8 mouse cellular contexts compared by ENCODE assay signal in genomic region chr12:91383516-91384264, GRCm38 (mm10). TPM values are rescaled to one million over a fixed set of nuclear protein-coding genes. Genes with fewer than 3 reads are reported as not detected.
DNase-seq lines count a peak whose midpoint lies in the region; ATAC-seq and TF ChIP-seq lines count a peak whose summit lies in the region.

No protein-coding gene starts in this region.

- peak overlapping the region; percentile 74 for H3K27ac ChIP-seq in heart, embryonic 10.5 days
- H3K27ac ChIP-seq in CH12.LX (ENCODE audit: insufficient read depth, low read depth): no peak overlapping the region; the same call in 1 of the 2 replicates
- no peak overlapping the region for H3K27ac ChIP-seq in heart, postnatal 0 days (ENCODE audit: low read depth)
- H3K27ac ChIP-seq in liver, adult 2 months (replicated peaks; ENCODE audit: insufficient read depth, low read depth, low read length): no peak overlapping the region

- TF ChIP-seq RAD21 in CH12.LX (IDR thresholded peaks at IDR 0.05; ENCODE audit: low read depth, low read length): no peak

- no peak for TF ChIP-seq POLR2A in CH12.LX (IDR thresholded peaks at IDR 0.05; ENCODE audit: low read depth, low read length)
- TF ChIP-seq POLR2A in liver, adult 2 months (IDR thresholded peaks at IDR 0.05; ENCODE audit: extremely low read depth, insufficient read depth, low read length): no peak
- TF ChIP-seq POLR2A in myocyte (IDR thresholded peaks at IDR 0.05; ENCODE audit: insufficient read length, low read depth): no peak

- H3K79me2 ChIP-seq in CH12.LX (replicated peaks; ENCODE audit: control insufficient read depth, extremely low read depth, insufficient read depth, poor library complexity, severe bottlenecking) (peaks cover 5% of the 10 kb centered on the region; the same call in 1 of the 2 replicates), myocyte (ENCODE audit: control insufficient read depth, insufficient read depth) (peaks cover 3% of the 10 kb centered on the region)
- no peaks in the 10 kb centered on the region for H3K79me2 ChIP-seq in liver, adult 2 months (ENCODE audit: control insufficient read depth, insufficient read depth, low read length)

- H3K36me3 ChIP-seq in heart, embryonic 10.5 days: no peaks in the 10 kb centered on the region
- peaks cover 3 to 25% of the 10 kb centered on the region in 2 experiments for H3K36me3 ChIP-seq in CH12.LX (replicated peaks in 1 of 2; ENCODE audit: control insufficient read depth in 1 of 2, insufficient read depth in 1 of 2, low read length in 1 of 2)
- H3K36me3 ChIP-seq in heart, postnatal 0 days (replicated peaks; ENCODE audit: control insufficient read depth, insufficient read depth, low read length): no peaks in the 10 kb centered on the region
- no peaks in the 10 kb centered on the region for H3K36me3 ChIP-seq in liver, adult 2 months (ENCODE audit: control insufficient read depth, insufficient read depth, low read length)
- H3K36me3 ChIP-seq in myocyte (ENCODE audit: control insufficient read depth, insufficient read depth): no peaks in the 10 kb centered on the region

- H3K4me2 ChIP-seq in CH12.LX (ENCODE audit: insufficient read depth, low read depth, poor library complexity, severe bottlenecking) (peak overlapping the region; percentile 69), myocyte (ENCODE audit: low read depth) (peak overlapping the region; percentile 87)
- H3K4me2 ChIP-seq in heart, postnatal 0 days (ENCODE audit: low read depth, low read length): peak overlapping the region; percentile 99

- TF ChIP-seq CTCF in CH12.LX (conservative IDR thresholded peaks at IDR 0.05 in 1 of 2, IDR thresholded peaks at IDR 0.05 in 1 of 2; ENCODE audit: low read depth in 2 of 2, low read length in 2 of 2): no peak
- no peak for TF ChIP-seq CTCF in heart, postnatal 0 days (IDR thresholded peaks at IDR 0.05; ENCODE audit: low read depth)
- TF ChIP-seq CTCF in liver, adult 2 months (IDR thresholded peaks at IDR 0.05; ENCODE audit: low read depth, low read length): no peak

- peak; percentile 79 for DNase-seq in heart, embryonic 10.5 days (ENCODE audit: low spot score)
- no peak for DNase-seq in heart, adult 11 months
- DNase-seq in CH12.LX (ENCODE audit: extremely low read depth): peak; percentile 28
- peak; percentile 7 for DNase-seq in cerebellum, adult 8-10 months
- no peak for DNase-seq in heart, postnatal 0 days (ENCODE audit: low spot score)
- peak; percentile 8 for DNase-seq in liver, adult 2 months (ENCODE audit: extremely low read depth, low read depth, low spot score)
- DNase-seq in layer of hippocampus, postnatal 10 days (ENCODE audit: low spot score in 2 of 2): no peak

- no peak overlapping the region for H3ac ChIP-seq in myocyte (ENCODE audit: control insufficient read depth, insufficient read length)

- 6% methylated on average over 22 of the region's 22 CpGs for WGBS in heart, embryonic 10.5 days
- 3% methylated on average over 22 of the region's 22 CpGs for WGBS in heart, postnatal 0 days
- WGBS in liver, adult 2 months: 4% methylated on average over 22 of the region's 22 CpGs

- no peaks in the 10 kb centered on the region for H3K9me3 ChIP-seq in heart, embryonic 10.5 days
- no peaks in the 10 kb centered on the region for H3K9me3 ChIP-seq in CH12.LX (replicated peaks; ENCODE audit: low read length)
- H3K9me3 ChIP-seq in heart, postnatal 0 days (replicated peaks; ENCODE audit: control insufficient read depth, low read length): no peaks in the 10 kb centered on the region

- peak overlapping the region; percentile 78 for H3K4me3 ChIP-seq in heart, embryonic 10.5 days
- H3K4me3 ChIP-seq in CH12.LX (replicated peaks in 1 of 3; ENCODE audit: low read depth in 2 of 3, low read length in 2 of 3, poor library complexity in 1 of 3) (peak overlapping the region; percentile 66 to 98 (median 84)), myocyte (peak overlapping the region; percentile 70)
- peak overlapping the region; percentile 85 for H3K4me3 ChIP-seq in heart, postnatal 0 days (ENCODE audit: low read depth, low read length)
- H3K4me3 ChIP-seq in liver, adult 2 months (ENCODE audit: insufficient read depth, low read depth, low read length): peak overlapping the region; percentile 86

- dilution Hi-C loops in CH12.LX (cut with MboI; ENCODE audit: extremely low pct_ligation_motif_present, extremely low pct_unique_long_range_greater_than_20kb, low sequenced_read_pairs): no loop called here

- H3K4me1 ChIP-seq in heart, embryonic 10.5 days: 0 out of 2 replicates have a peak, but pooled peaks cover 3% of the 10 kb centered on the region
- H3K4me1 ChIP-seq in CH12.LX (ENCODE audit: control insufficient read depth in 1 of 2, insufficient read depth in 2 of 2): peaks cover 4 to 19% of the 10 kb centered on the region in 2 experiments; a peak in 2 of 4 replicates
- H3K4me1 ChIP-seq in heart, postnatal 0 days (ENCODE audit: control insufficient read depth, insufficient read depth): peaks cover 6% of the 10 kb centered on the region; the same call in 1 of the 2 replicates
- no peaks in the 10 kb centered on the region for H3K4me1 ChIP-seq in liver, adult 2 months (ENCODE audit: control insufficient read depth, insufficient read depth, low read length)

- no peak for TF ChIP-seq EP300 in CH12.LX (IDR thresholded peaks at IDR 0.05; ENCODE audit: low read length)
- no peak for TF ChIP-seq EP300 in heart, postnatal 0 days (IDR thresholded peaks at IDR 0.05; ENCODE audit: low read depth)

- H3K27me3 ChIP-seq in heart, embryonic 10.5 days (ENCODE audit: insufficient read depth, poor library complexity, severe bottlenecking): no peaks in the 10 kb centered on the region
- H3K27me3 ChIP-seq in CH12.LX (replicated peaks) (no peaks in the 10 kb centered on the region), myocyte (ENCODE audit: control insufficient read depth, insufficient read depth, insufficient read length) (no peaks in the 10 kb centered on the region)
- no peaks in the 10 kb centered on the region for H3K27me3 ChIP-seq in heart, postnatal 0 days (ENCODE audit: control insufficient read depth, insufficient read depth, low read length)
- H3K27me3 ChIP-seq in liver, adult 2 months (ENCODE audit: control insufficient read depth, insufficient read depth, low read length): no peaks in the 10 kb centered on the region

- in situ Hi-C loops in CH12.LX (cut with MboI; ENCODE audit: low pct_ligation_motif_present, low pct_unique_long_range_greater_than_20kb, low sequenced_read_pairs): no loop called here

- peak overlapping the region; percentile 67 for H3K9ac ChIP-seq in CH12.LX (ENCODE audit: insufficient read depth, low read depth)
- H3K9ac ChIP-seq in heart, postnatal 0 days (replicated peaks; ENCODE audit: low read depth, low read length): peak overlapping the region; percentile 63
- H3K9ac ChIP-seq in liver, adult 2 months (ENCODE audit: low read depth, low read length): peak overlapping the region; percentile 55

- peak; percentile 34; the same call in 1 of the 2 replicates for ATAC-seq in heart, postnatal 0 days (ENCODE audit: insufficient read depth, low read depth)

TF ChIP-seq in CH12.LX, 34 proteins besides CTCF, POLR2A, EP300 and RAD21 (continues in another document):
- TF ChIP-seq TCF12 (IDR thresholded peaks at IDR 0.05; ENCODE audit: low read depth, low read length) (0 out of 2 replicates have a peak, but pooled peaks have one; percentile 24), KAT2A (IDR thresholded peaks at IDR 0.05; ENCODE audit: insufficient replicate concordance, low read length) (no peak), IRF4 (IDR thresholded peaks at IDR 0.05; ENCODE audit: low read depth, low read length) (peak; percentile 4; the same call in 1 of the 2 replicates), GABPA (IDR thresholded peaks at IDR 0.05; ENCODE audit: insufficient replicate concordance, low read depth, low read length) (no peak), BHLHE40 (IDR thresholded peaks at IDR 0.05; ENCODE audit: low read depth, low read length) (peak; percentile 37; the same call in 1 of the 2 replicates), RCOR1 (conservative IDR thresholded peaks at IDR 0.05; ENCODE audit: low read depth, low read length) (no peak)

TF ChIP-seq in myocyte, 11 proteins besides CTCF, POLR2A, EP300 and RAD21:
- TF ChIP-seq SRF (IDR thresholded peaks at IDR 0.05; ENCODE audit: control insufficient read depth, insufficient read length, low read depth) (no peak), TCF12 (IDR thresholded peaks at IDR 0.05; ENCODE audit: insufficient read depth, poor library complexity, severe bottlenecking) (no peak), USF1 (IDR thresholded peaks at IDR 0.05; ENCODE audit: low read depth) (no peak), TCF3 (IDR thresholded peaks at IDR 0.05; ENCODE audit: insufficient read length, low read depth) (no peak)

RNA-seq across cellular contexts. Expression of gene Cep128, which starts 0.5 kb away (rescaled TPM):
- 6.3 and 7.1 TPM in 2 replicates for polyA plus RNA-seq in heart, embryonic 10.5 days (2016; fragmentation: Nextera tagmentation; extraction: Ambion mirVana)
- total RNA-seq in CH12.LX (2012; rRNA removed) (8.9 and 10.7 TPM in 2 replicates), CH12.LX (2014; rRNA removed) (14.6 and 16.1 TPM in 2 replicates)
- polyA plus RNA-seq in CH12.LX (2012; ENCODE audit: insufficient read length, low read depth) (13.5 and 15.2 TPM in 2 replicates), myocyte (2012; fragmentation: generic; extraction: Trizol) (2.9 TPM)
- 17.4 and 35.9 TPM in 2 replicates for total RNA-seq in heart, postnatal 0 days (2014; rRNA removed; ENCODE audit: low replicate concordance)
- 15.1 and 17.5 TPM in 2 replicates for polyA plus RNA-seq in heart, postnatal 0 days (2015; fragmentation: Nextera tagmentation; extraction: Ambion mirVana)
- 1.2 and 1.6 TPM in 2 replicates for total RNA-seq in liver, adult 2 months (2014; rRNA removed)
- polyA plus RNA-seq in liver, adult 2 months (2012; rRNA removed): 0.55 and 0.67 TPM in 2 replicates
- 1 to 10 TPM; 5.7 to 7.8 TPM for total RNA-seq in layer of hippocampus, postnatal 10 days (2021)

RNA-seq across cellular contexts. Expression of gene Tshr, which starts 0.7 kb away (rescaled TPM):
- 0.07 and 0.36 TPM in 2 replicates for polyA plus RNA-seq in heart, embryonic 10.5 days (2016; fragmentation: Nextera tagmentation; extraction: Ambion mirVana)
- not detected in 2 replicates for total RNA-seq in CH12.LX (2012; rRNA removed)
- total RNA-seq in CH12.LX (2014; rRNA removed): not detected in 2 replicates
- polyA plus RNA-seq in CH12.LX (2012; ENCODE audit: insufficient read length, low read depth): not detected in 2 replicates
- total RNA-seq in heart, postnatal 0 days (2014; rRNA removed; ENCODE audit: low replicate concordance): not detected in 2 replicates
- 0.05 and 0.19 TPM in 2 replicates for polyA plus RNA-seq in heart, postnatal 0 days (2015; fragmentation: Nextera tagmentation; extraction: Ambion mirVana)
- 0.13 TPM in 1 of 2 replicates, not detected in the other for total RNA-seq in liver, adult 2 months (2014; rRNA removed)
- not detected in 2 replicates for polyA plus RNA-seq in liver, adult 2 months (2012; rRNA removed)
- polyA plus RNA-seq in myocyte (2012; fragmentation: generic; extraction: Trizol): not detected
- total RNA-seq in layer of hippocampus, postnatal 10 days (2021): under 1 TPM; 0.25 to 0.75 TPM

Comparison
In these comparisons a context has a peak if more than half of its experiments do, and no peak if none do; other contexts are left out.
1. DNase-seq: peak in heart, embryonic 10.5 days (single experiment), CH12.LX (single experiment), cerebellum, adult 8-10 months (single experiment) and liver, adult 2 months (single experiment); none in heart, adult 11 months (single experiment), heart, postnatal 0 days (single experiment) and layer of hippocampus, postnatal 10 days (0 of 2).
2. Peak in every context shown above with its lines, with median percentiles within 50 percentile points of each other: H3K4me3 ChIP-seq, H3K4me2 ChIP-seq and H3K9ac ChIP-seq.